Mouse (Mus musculus): ENCODE results near the gene Kcnip3. TPM values are rescaled to one million over a fixed set of nuclear protein-coding genes. Genes with fewer than 3 reads are reported as not detected.

Kcnip3 gene
- total and polyA plus RNA-seq, 3 experiments, result 0.22 TPM; not detected in 2

- Histone ChIP-seq H3K9ac (ENCODE audit: control insufficient read depth, low read depth, low read length, poor library complexity, severe bottlenecking) (no peak overlapping the region), H3K79me2 (ENCODE audit: control insufficient read depth, insufficient read depth, low read length, poor library complexity) (no peaks in the 10 kb centered on the region), H3K4me3 (ENCODE audit: control insufficient read depth in 1 of 2, insufficient read depth in 1 of 2, low read depth in 2 of 2, low read length in 2 of 2) (no peak overlapping the region), H3K27me3 (ENCODE audit: control insufficient read depth in 1 of 2, insufficient read depth in 2 of 2, low read length in 2 of 2) (peaks cover 0 to 3% of the 10 kb centered on the region in 2 experiments; a peak in 2 of 4 replicates), H3K4me1 (ENCODE audit: control insufficient read depth in 1 of 2, insufficient read depth in 2 of 2, low read length in 2 of 2) (peaks cover 0 to 10% of the 10 kb centered on the region in 2 experiments; a peak in 2 of 4 replicates), H3K36me3 (ENCODE audit: control insufficient read depth in 1 of 2, insufficient read depth in 2 of 2, low read length in 2 of 2) (peaks cover 0 to 4% of the 10 kb centered on the region in 2 experiments; a peak in 1 of 4 replicates), H3K27ac (ENCODE audit: control insufficient read depth, low read depth, low read length) (no peak overlapping the region), H3K9me3 (replicated peaks; ENCODE audit: insufficient read depth, low read length) (no peaks in the 10 kb centered on the region)
- no peak for DNase-seq (ENCODE audit: low read depth, low spot score)
- no peak for TF ChIP-seq CTCF (IDR thresholded peaks at IDR 0.05 in 2 of 3, conservative IDR thresholded peaks at IDR 0.05 in 1 of 3; ENCODE audit: control insufficient read depth in 1 of 3, insufficient read depth in 1 of 3, low read depth in 2 of 3, low read length in 3 of 3, poor library complexity in 1 of 3, severe bottlenecking in 1 of 3)
- TF ChIP-seq NELFE (IDR thresholded peaks at IDR 0.05; ENCODE audit: low read depth, low read length), result no peak
- TF ChIP-seq TAL1 (IDR thresholded peaks at IDR 0.05; ENCODE audit: low read length), result no peak
- TF ChIP-seq JUND (IDR thresholded peaks at IDR 0.05; ENCODE audit: low read depth, low read length), result no peak
- no peak for TF ChIP-seq ZC3H11A (IDR thresholded peaks at IDR 0.05; ENCODE audit: low read depth, low read length)
- no peak for TF ChIP-seq MEF2A (IDR thresholded peaks at IDR 0.05; ENCODE audit: extremely low read depth, insufficient replicate concordance, low read depth, low read length, poor library complexity, severe bottlenecking)
- TF ChIP-seq SMC3 (IDR thresholded peaks at IDR 0.05; ENCODE audit: low read depth, low read length), result no peak
Measured at GRCm38 (mm10) chr2:127459341-127459740, 62.6 kb downstream of the Kcnip3 start.

GRCm38 (mm10) chr2:127453764-127454163 lies 68.1 kb downstream of the Kcnip3 start:
- peaks cover 11 to 20% of the 10 kb centered on the region in 2 experiments for H3K4me1 ChIP-seq (ENCODE audit: control insufficient read depth in 1 of 2, insufficient read depth in 2 of 2, low read length in 2 of 2)
- no peaks in the 10 kb centered on the region; a peak in 1 of 4 replicates for H3K27me3 ChIP-seq (ENCODE audit: control insufficient read depth in 1 of 2, insufficient read depth in 2 of 2, low read length in 2 of 2)
- no peak overlapping the region for H3K27ac ChIP-seq (ENCODE audit: control insufficient read depth, low read depth, low read length)
- peaks cover 0 to 12% of the 10 kb centered on the region in 2 experiments; a peak in 2 of 4 replicates for H3K36me3 ChIP-seq (ENCODE audit: control insufficient read depth in 1 of 2, insufficient read depth in 2 of 2, low read length in 2 of 2)
- H3K9me3 ChIP-seq (replicated peaks; ENCODE audit: insufficient read depth, low read length), result no peaks in the 10 kb centered on the region
- no peaks in the 10 kb centered on the region for H3K79me2 ChIP-seq (ENCODE audit: control insufficient read depth, insufficient read depth, low read length, poor library complexity)
- no peak overlapping the region for H3K9ac ChIP-seq (ENCODE audit: control insufficient read depth, low read depth, low read length, poor library complexity, severe bottlenecking)
- peak; percentile 70 for DNase-seq (ENCODE audit: low read depth, low spot score)
- no peak for TF ChIP-seq GATA1 (IDR thresholded peaks at IDR 0.05; ENCODE audit: low read depth, low read length)
- peak; percentile 28; the same call in 1 of the 2 replicates for TF ChIP-seq ELF1 (IDR thresholded peaks at IDR 0.05; ENCODE audit: low read depth, low read length)
- TF ChIP-seq USF2 (IDR thresholded peaks at IDR 0.05; ENCODE audit: borderline replicate concordance in 1 of 2, insufficient read depth in 1 of 2, low read depth in 1 of 2, low read length in 2 of 2), result no peak
- TF ChIP-seq ZC3H11A (IDR thresholded peaks at IDR 0.05; ENCODE audit: low read depth, low read length), result peak; percentile 55; the same call in 1 of the 2 replicates
- peak; percentile 54 for TF ChIP-seq MXI1 (IDR thresholded peaks at IDR 0.05; ENCODE audit: low read depth, low read length)
- peak; percentile 30; the same call in 1 of the 2 replicates for TF ChIP-seq SIN3A (IDR thresholded peaks at IDR 0.05; ENCODE audit: low read length)
- TF ChIP-seq CTCF (IDR thresholded peaks at IDR 0.05 in 2 of 3, conservative IDR thresholded peaks at IDR 0.05 in 1 of 3; ENCODE audit: control insufficient read depth in 1 of 3, insufficient read depth in 1 of 3, low read depth in 2 of 3, low read length in 3 of 3, poor library complexity in 1 of 3, severe bottlenecking in 1 of 3), result peak; percentile 81 to 91 (median 90)
- TF ChIP-seq HCFC1 (IDR thresholded peaks at IDR 0.05; ENCODE audit: low read depth, low read length), result no peak
- TF ChIP-seq RAD21 (IDR thresholded peaks at IDR 0.05; ENCODE audit: low read depth, low read length), result peak; percentile 66
- TF ChIP-seq SMC3 (IDR thresholded peaks at IDR 0.05; ENCODE audit: low read depth, low read length), result peak; percentile 89
- TF ChIP-seq BHLHE40 (IDR thresholded peaks at IDR 0.05; ENCODE audit: borderline replicate concordance, low read depth, low read length), result 0 out of 2 replicates have a peak, but pooled peaks have one; percentile 44
- TF ChIP-seq MYC (IDR thresholded peaks at IDR 0.05; ENCODE audit: low read depth, low read length), result peak; percentile 69
- H3K4me3 ChIP-seq (ENCODE audit: control insufficient read depth in 1 of 2, insufficient read depth in 1 of 2, low read depth in 2 of 2, low read length in 2 of 2), result no peak overlapping the region

Measured in MEL (cell line).